Mouse (Mus musculus): ENCODE results near the gene Abi3bp. TPM values are rescaled to one million over a fixed set of nuclear protein-coding genes. Genes with fewer than 3 reads are reported as not detected.

The Abi3bp gene
- polyA plus RNA-seq, 1 experiment, result not detected

DNA sequence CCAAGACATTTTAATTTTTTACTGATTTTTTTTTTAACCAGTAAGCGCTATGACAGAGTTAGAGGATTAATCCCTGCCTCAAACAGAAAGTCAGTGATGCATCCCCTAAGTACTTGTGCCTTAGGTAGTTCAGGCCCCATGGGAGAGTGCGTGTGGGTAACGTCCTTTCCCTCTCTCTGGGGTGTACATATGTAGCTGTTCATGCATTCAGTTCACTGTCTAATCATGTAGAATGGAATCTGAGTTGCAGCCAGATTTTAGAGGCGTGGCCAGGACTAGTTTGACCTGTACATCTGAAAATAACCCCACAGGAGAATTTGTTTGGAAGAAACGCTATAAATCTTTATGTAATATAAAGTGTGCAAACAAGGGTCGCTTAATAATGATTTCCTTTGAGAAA lies 23.4 kb downstream of the Abi3bp start:
- no peak for TF ChIP-seq TAL1 (IDR thresholded peaks at IDR 0.05; ENCODE audit: low read length)
- no peak for TF ChIP-seq GATA1 (IDR thresholded peaks at IDR 0.05; ENCODE audit: low read length)
- Histone ChIP-seq H3K36me3 (ENCODE audit: control insufficient read depth) (no peaks in the 10 kb centered on the region), H3K4me1 (ENCODE audit: control insufficient read depth) (no peaks in the 10 kb centered on the region), H3K4me3 (replicated peaks) (no peak overlapping the region), H3K9me3 (ENCODE audit: control insufficient read depth, low read length) (no peaks in the 10 kb centered on the region), H3K27me3 (ENCODE audit: control insufficient read depth) (no peaks in the 10 kb centered on the region)

GRCm38 (mm10) chr16:56501513-56501912 lies 23.8 kb downstream of the Abi3bp start:
- TF ChIP-seq TAL1 (IDR thresholded peaks at IDR 0.05; ENCODE audit: low read length) (no peak), GATA1 (IDR thresholded peaks at IDR 0.05; ENCODE audit: low read length) (no peak)
- Histone ChIP-seq H3K36me3 (ENCODE audit: control insufficient read depth) (no peaks in the 10 kb centered on the region), H3K4me1 (ENCODE audit: control insufficient read depth) (no peaks in the 10 kb centered on the region), H3K27me3 (ENCODE audit: control insufficient read depth) (no peaks in the 10 kb centered on the region), H3K9me3 (ENCODE audit: control insufficient read depth, low read length) (no peaks in the 10 kb centered on the region), H3K4me3 (replicated peaks) (no peak overlapping the region)

DNA sequence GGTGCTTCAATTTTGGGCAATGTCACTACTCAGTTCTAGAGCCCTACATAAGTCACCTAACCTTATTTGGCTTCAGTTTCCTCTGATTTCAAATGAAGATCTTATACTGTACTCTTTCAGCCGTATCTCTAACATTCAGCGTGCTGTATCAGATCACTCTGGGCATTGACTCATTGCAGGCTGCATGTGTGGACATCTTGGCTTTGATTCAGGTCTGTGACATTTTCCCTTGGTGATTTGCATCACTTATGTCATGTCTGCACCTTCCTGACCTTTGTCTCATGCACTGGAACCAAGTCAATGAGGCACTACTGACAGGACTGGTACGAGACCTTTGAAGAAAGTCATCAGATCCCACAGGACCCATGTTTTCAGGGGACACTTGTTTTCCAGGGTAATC lies 24.5 kb downstream of the Abi3bp start:
- no peak overlapping the region for H3K4me3 ChIP-seq (replicated peaks)
- TF ChIP-seq GATA1 (IDR thresholded peaks at IDR 0.05; ENCODE audit: low read length), result no peak
- no peak for TF ChIP-seq TAL1 (IDR thresholded peaks at IDR 0.05; ENCODE audit: low read length)
- H3K36me3 ChIP-seq (ENCODE audit: control insufficient read depth), result no peaks in the 10 kb centered on the region
- no peaks in the 10 kb centered on the region for H3K4me1 ChIP-seq (ENCODE audit: control insufficient read depth)
- H3K9me3 ChIP-seq (ENCODE audit: control insufficient read depth, low read length), result no peaks in the 10 kb centered on the region
- no peaks in the 10 kb centered on the region for H3K27me3 ChIP-seq (ENCODE audit: control insufficient read depth)

DNA sequence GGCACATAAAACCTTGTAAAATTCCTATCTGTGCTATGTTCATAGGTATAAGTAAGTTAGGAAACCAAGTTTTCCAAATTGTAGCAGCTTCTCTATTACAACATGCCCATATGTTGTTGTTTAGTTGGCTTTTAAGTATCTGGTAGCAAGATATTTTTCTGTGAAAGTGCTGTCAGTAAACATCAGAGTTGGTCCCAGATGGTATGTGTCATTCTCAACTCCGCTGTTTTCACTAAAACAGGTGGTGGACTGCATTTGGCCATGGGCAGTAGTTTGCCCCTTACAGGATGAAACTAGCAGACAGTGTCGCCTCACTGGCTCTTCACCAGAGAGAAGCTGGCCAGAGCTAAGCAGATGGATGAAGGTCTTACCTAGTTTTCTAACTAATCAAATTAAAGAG lies 26.3 kb downstream of the Abi3bp start:
- TF ChIP-seq GATA1 (IDR thresholded peaks at IDR 0.05; ENCODE audit: low read length), result no peak
- Histone ChIP-seq H3K27me3 (ENCODE audit: control insufficient read depth) (no peaks in the 10 kb centered on the region), H3K4me3 (replicated peaks) (no peak overlapping the region), H3K9me3 (ENCODE audit: control insufficient read depth, low read length) (no peaks in the 10 kb centered on the region), H3K36me3 (ENCODE audit: control insufficient read depth) (no peaks in the 10 kb centered on the region), H3K4me1 (ENCODE audit: control insufficient read depth) (no peaks in the 10 kb centered on the region)

- Histone ChIP-seq H3K4me1 (ENCODE audit: control insufficient read depth) (no peaks in the 10 kb centered on the region), H3K36me3 (ENCODE audit: control insufficient read depth) (no peaks in the 10 kb centered on the region)
- TF ChIP-seq GATA1 (IDR thresholded peaks at IDR 0.05; ENCODE audit: low read length) (no peak), TAL1 (IDR thresholded peaks at IDR 0.05; ENCODE audit: low read length) (no peak)
Observed at GRCm38 (mm10) chr16:56518024-56518423, 40.3 kb downstream of the Abi3bp start.

DNA sequence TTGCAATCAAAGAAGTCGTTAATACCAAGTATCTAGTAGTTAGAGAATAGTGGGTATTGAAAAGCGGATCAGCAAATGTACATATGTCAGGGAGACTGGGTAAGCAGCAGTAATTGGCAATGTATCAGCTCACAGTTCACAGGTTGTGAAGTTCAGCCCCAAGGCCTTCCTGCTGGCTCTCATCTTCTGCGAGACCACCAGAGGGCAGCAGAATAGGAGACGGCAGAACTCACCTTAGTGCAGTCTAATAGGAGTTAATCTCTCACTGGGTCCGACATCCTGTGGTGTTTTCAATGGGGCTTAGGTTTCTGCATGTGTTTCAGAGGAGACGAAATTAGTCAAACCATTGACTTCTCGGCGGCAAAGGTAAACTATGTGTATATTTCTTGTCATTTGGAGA lies 46.7 kb downstream of the Abi3bp start:
- no peaks in the 10 kb centered on the region for H3K4me1 ChIP-seq (ENCODE audit: control insufficient read depth)
- no peaks in the 10 kb centered on the region for H3K36me3 ChIP-seq (ENCODE audit: control insufficient read depth)
- no peaks in the 10 kb centered on the region for H3K9me3 ChIP-seq (ENCODE audit: control insufficient read depth, low read length)
- no peak overlapping the region for H3K4me3 ChIP-seq (replicated peaks)
- no peaks in the 10 kb centered on the region for H3K27me3 ChIP-seq (ENCODE audit: control insufficient read depth)
- no peak for TF ChIP-seq TAL1 (IDR thresholded peaks at IDR 0.05; ENCODE audit: low read length)
- no peak for TF ChIP-seq GATA1 (IDR thresholded peaks at IDR 0.05; ENCODE audit: low read length)

More at GRCm38 (mm10) chr16:56518024-56518423, 40.3 kb downstream of the Abi3bp start:
- no peak overlapping the region for H3K4me3 ChIP-seq (replicated peaks)
- no peaks in the 10 kb centered on the region for H3K9me3 ChIP-seq (ENCODE audit: control insufficient read depth, low read length)
- no peaks in the 10 kb centered on the region for H3K27me3 ChIP-seq (ENCODE audit: control insufficient read depth)

- H3K4me3 ChIP-seq (replicated peaks), result no peak overlapping the region
- TF ChIP-seq TAL1 (IDR thresholded peaks at IDR 0.05; ENCODE audit: low read length) (no peak), GATA1 (IDR thresholded peaks at IDR 0.05; ENCODE audit: low read length) (no peak)
- no peaks in the 10 kb centered on the region for H3K9me3 ChIP-seq (ENCODE audit: control insufficient read depth, low read length)
- H3K27me3 ChIP-seq (ENCODE audit: control insufficient read depth), result no peaks in the 10 kb centered on the region
- H3K36me3 ChIP-seq (ENCODE audit: control insufficient read depth), result no peaks in the 10 kb centered on the region
- H3K4me1 ChIP-seq (ENCODE audit: control insufficient read depth), result no peaks in the 10 kb centered on the region
Observed at GRCm38 (mm10) chr16:56526482-56526881, 48.8 kb downstream of the Abi3bp start.

- no peaks in the 10 kb centered on the region for H3K4me1 ChIP-seq (ENCODE audit: control insufficient read depth)
- no peak overlapping the region for H3K4me3 ChIP-seq (replicated peaks)
- no peaks in the 10 kb centered on the region for H3K9me3 ChIP-seq (ENCODE audit: control insufficient read depth, low read length)
- no peaks in the 10 kb centered on the region for H3K27me3 ChIP-seq (ENCODE audit: control insufficient read depth)
- TF ChIP-seq TAL1 (IDR thresholded peaks at IDR 0.05; ENCODE audit: low read length) (no peak), GATA1 (IDR thresholded peaks at IDR 0.05; ENCODE audit: low read length) (no peak)
- no peaks in the 10 kb centered on the region for H3K36me3 ChIP-seq (ENCODE audit: control insufficient read depth)
Observed at GRCm38 (mm10) chr16:56528079-56528688, 50.5 kb downstream of the Abi3bp start.

DNA sequence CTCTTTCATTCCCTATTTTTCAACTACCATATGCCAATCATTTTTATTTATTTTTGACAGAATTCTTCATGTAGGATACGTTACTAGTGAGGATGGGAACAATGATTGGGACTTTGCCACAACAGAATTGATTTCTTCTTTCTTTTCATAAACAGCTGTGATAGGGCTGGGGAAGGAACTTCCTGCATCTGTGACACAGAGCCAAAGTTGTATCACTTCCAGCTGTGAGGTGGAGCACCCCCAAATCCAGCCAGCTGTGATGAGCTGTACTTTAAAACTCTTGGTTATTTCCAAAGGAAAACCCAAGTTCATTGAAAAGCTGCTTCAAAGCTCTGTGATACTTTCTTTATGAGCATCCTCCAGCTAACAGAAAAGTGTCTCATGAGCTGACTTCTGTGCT lies 101.9 kb downstream of the Abi3bp start:
- Histone ChIP-seq H3K27me3 (ENCODE audit: control insufficient read depth) (no peaks in the 10 kb centered on the region), H3K4me3 (replicated peaks) (no peak overlapping the region), H3K36me3 (ENCODE audit: control insufficient read depth) (no peaks in the 10 kb centered on the region), H3K4me1 (ENCODE audit: control insufficient read depth) (no peaks in the 10 kb centered on the region), H3K9me3 (ENCODE audit: control insufficient read depth, low read length) (no peaks in the 10 kb centered on the region)
- TF ChIP-seq TAL1 (IDR thresholded peaks at IDR 0.05; ENCODE audit: low read length) (no peak), GATA1 (IDR thresholded peaks at IDR 0.05; ENCODE audit: low read length) (no peak)

DNA sequence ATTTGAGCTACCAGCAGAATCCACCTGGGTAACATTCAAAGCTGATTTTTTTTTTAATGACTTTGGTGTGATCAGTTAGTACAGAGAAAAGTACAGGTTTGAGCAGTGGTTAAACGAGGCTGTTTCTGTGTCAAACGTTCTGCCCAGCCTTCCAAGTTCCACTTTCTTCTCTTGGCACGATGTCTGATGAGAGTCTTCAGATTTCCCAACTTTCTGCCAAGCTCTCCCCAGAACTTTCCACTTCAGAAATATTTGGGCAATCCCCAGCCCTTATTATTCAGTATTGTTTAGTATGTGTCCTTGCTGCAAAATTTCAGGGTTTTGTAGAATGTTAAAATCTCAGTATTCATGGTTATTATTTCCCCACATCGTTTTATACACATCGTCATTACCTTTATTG lies 115.9 kb downstream of the Abi3bp start:
- Histone ChIP-seq H3K4me1 (ENCODE audit: control insufficient read depth) (no peaks in the 10 kb centered on the region), H3K36me3 (ENCODE audit: control insufficient read depth) (no peaks in the 10 kb centered on the region), H3K4me3 (replicated peaks) (no peak overlapping the region), H3K9me3 (ENCODE audit: control insufficient read depth, low read length) (no peaks in the 10 kb centered on the region), H3K27me3 (ENCODE audit: control insufficient read depth) (no peaks in the 10 kb centered on the region)
- TF ChIP-seq TAL1 (IDR thresholded peaks at IDR 0.05; ENCODE audit: low read length), result no peak
- TF ChIP-seq GATA1 (IDR thresholded peaks at IDR 0.05; ENCODE audit: low read length), result no peak

All from erythroblast, embryonic 14.5 days (primary cell).